Mouse (Mus musculus): ENCODE data around the gene Nol12.

Gene Nol12

GRCm38 (mm10) chr15:78992925-78993324, 58.2 kb downstream of the Nol12 start:
- no peak for DNase-seq (ENCODE audit: low spot score)

Data from yolk sac, embryonic 10.5 days (tissue).